Mouse (Mus musculus): ENCODE results near the gene Rhbdl3. TPM values are rescaled to one million over a fixed set of nuclear protein-coding genes. Genes with fewer than 3 reads are reported as not detected.

The Rhbdl3 gene
- polyA plus RNA-seq, 1 experiment from 2014 or later: 0.29 TPM

- no peak overlapping the region for H3K9ac ChIP-seq
- H3K4me3 ChIP-seq: no peak overlapping the region
- H3K27ac ChIP-seq: no peak overlapping the region
- no peak overlapping the region for H3K4me2 ChIP-seq
- ATAC-seq: no peak
- no peaks in the 10 kb centered on the region for H3K4me1 ChIP-seq
- 52% methylated on average over 4 of the region's 4 CpGs for WGBS (ENCODE audit: insufficient replicate concordance)
- H3K27me3 ChIP-seq (replicated peaks): peaks cover 29% of the 10 kb centered on the region
- H3K9me3 ChIP-seq (replicated peaks): no peaks in the 10 kb centered on the region
- H3K36me3 ChIP-seq: no peaks in the 10 kb centered on the region
Measured at GRCm38 (mm10) chr11:80313944-80314343, 13.2 kb downstream of the Rhbdl3 start.

- Histone ChIP-seq H3K9me3 (replicated peaks) (no peaks in the 10 kb centered on the region), H3K9ac (no peak overlapping the region), H3K4me2 (no peak overlapping the region), H3K27ac (no peak overlapping the region), H3K4me3 (no peak overlapping the region), H3K27me3 (replicated peaks) (peaks cover 25% of the 10 kb centered on the region), H3K4me1 (no peaks in the 10 kb centered on the region), H3K36me3 (no peaks in the 10 kb centered on the region)
- WGBS (ENCODE audit: insufficient replicate concordance): 51% methylated on average over 10 of the region's 10 CpGs
- ATAC-seq: no peak
Measured at GRCm38 (mm10) chr11:80315743-80316639, 15.3 kb downstream of the Rhbdl3 start.

- ATAC-seq: 0 out of 2 replicates have a peak, but pooled peaks have one; percentile 21
- Histone ChIP-seq H3K27me3 (replicated peaks) (0 out of 2 replicates have a peak, but pooled peaks cover 4% of the 10 kb centered on the region), H3K36me3 (no peaks in the 10 kb centered on the region), H3K27ac (no peak overlapping the region), H3K9ac (no peak overlapping the region), H3K4me1 (no peaks in the 10 kb centered on the region), H3K4me2 (0 out of 2 replicates have a peak overlapping the region, but pooled peaks have one; percentile 6), H3K9me3 (replicated peaks) (no peaks in the 10 kb centered on the region), H3K4me3 (no peak overlapping the region)
- 30% methylated on average over 13 of the region's 13 CpGs for WGBS (ENCODE audit: insufficient replicate concordance)
Measured at GRCm38 (mm10) chr11:80323255-80323654, 22.5 kb downstream of the Rhbdl3 start.

- no peak for ATAC-seq
- Histone ChIP-seq H3K36me3 (no peaks in the 10 kb centered on the region), H3K27ac (no peak overlapping the region), H3K9me3 (replicated peaks) (no peaks in the 10 kb centered on the region), H3K9ac (no peak overlapping the region), H3K4me2 (no peak overlapping the region), H3K27me3 (replicated peaks) (0 out of 2 replicates have a peak, but pooled peaks cover 4% of the 10 kb centered on the region), H3K4me1 (no peaks in the 10 kb centered on the region), H3K4me3 (no peak overlapping the region)
- 64% methylated on average over 6 of the region's 6 CpGs for WGBS (ENCODE audit: insufficient replicate concordance)
Measured at GRCm38 (mm10) chr11:80324636-80325035, 23.9 kb downstream of the Rhbdl3 start.

- H3K9ac ChIP-seq: no peak overlapping the region
- H3K4me2 ChIP-seq: no peak overlapping the region
- ATAC-seq: no peak
- no peaks in the 10 kb centered on the region for H3K9me3 ChIP-seq (replicated peaks)
- no peaks in the 10 kb centered on the region for H3K4me1 ChIP-seq
- H3K27ac ChIP-seq: no peak overlapping the region
- no peak overlapping the region for H3K4me3 ChIP-seq
- H3K27me3 ChIP-seq (replicated peaks): peaks cover 42% of the 10 kb centered on the region
- 53% methylated on average over 12 of the region's 12 CpGs for WGBS (ENCODE audit: insufficient replicate concordance)
- H3K36me3 ChIP-seq: no peaks in the 10 kb centered on the region
Measured at GRCm38 (mm10) chr11:80332709-80333400, 32.1 kb downstream of the Rhbdl3 start.

- Histone ChIP-seq H3K9me3 (replicated peaks) (no peaks in the 10 kb centered on the region), H3K27me3 (replicated peaks) (peaks cover 42% of the 10 kb centered on the region), H3K4me3 (no peak overlapping the region), H3K36me3 (no peaks in the 10 kb centered on the region), H3K9ac (no peak overlapping the region), H3K4me2 (no peak overlapping the region), H3K4me1 (no peaks in the 10 kb centered on the region), H3K27ac (no peak overlapping the region)
- no peak for ATAC-seq
- WGBS (ENCODE audit: insufficient replicate concordance): 7% methylated on average over 7 of the region's 7 CpGs
Measured at GRCm38 (mm10) chr11:80335609-80336350, 35.1 kb downstream of the Rhbdl3 start.

GRCm38 (mm10) chr11:80336351-80336730 lies 35.6 kb downstream of the Rhbdl3 start:
- ATAC-seq: no peak
- H3K36me3 ChIP-seq: no peaks in the 10 kb centered on the region

GRCm38 (mm10) chr11:80342482-80342881 lies 41.8 kb downstream of the Rhbdl3 start:
- Histone ChIP-seq H3K4me1 (no peaks in the 10 kb centered on the region), H3K9me3 (replicated peaks) (no peaks in the 10 kb centered on the region), H3K4me2 (no peak overlapping the region), H3K27me3 (replicated peaks) (0 out of 2 replicates have a peak, but pooled peaks cover 6% of the 10 kb centered on the region), H3K9ac (no peak overlapping the region), H3K27ac (no peak overlapping the region), H3K4me3 (no peak overlapping the region), H3K36me3 (no peaks in the 10 kb centered on the region)
- no peak for ATAC-seq
- WGBS (ENCODE audit: insufficient replicate concordance): 35% methylated on average over 2 of the region's 2 CpGs

More at GRCm38 (mm10) chr11:80336351-80336730, 35.6 kb downstream of the Rhbdl3 start:
- Histone ChIP-seq H3K4me2 (no peak overlapping the region), H3K9ac (no peak overlapping the region), H3K27me3 (replicated peaks) (peaks cover 42% of the 10 kb centered on the region), H3K4me3 (no peak overlapping the region), H3K4me1 (no peaks in the 10 kb centered on the region), H3K27ac (no peak overlapping the region), H3K9me3 (replicated peaks) (no peaks in the 10 kb centered on the region)
- WGBS (ENCODE audit: insufficient replicate concordance): 24% methylated on average over 6 of the region's 6 CpGs

- peaks cover 12% of the 10 kb centered on the region; the same call in 1 of the 2 replicates for H3K27me3 ChIP-seq (replicated peaks)
- no peaks in the 10 kb centered on the region for H3K9me3 ChIP-seq (replicated peaks)
- H3K9ac ChIP-seq: no peak overlapping the region
- H3K4me3 ChIP-seq: no peak overlapping the region
- ATAC-seq: no peak
- no peaks in the 10 kb centered on the region for H3K36me3 ChIP-seq
- 71% methylated on average over 5 of the region's 5 CpGs for WGBS (ENCODE audit: insufficient replicate concordance)
- H3K27ac ChIP-seq: no peak overlapping the region
- H3K4me1 ChIP-seq: no peaks in the 10 kb centered on the region
- no peak overlapping the region for H3K4me2 ChIP-seq
Measured at GRCm38 (mm10) chr11:80351832-80352430, 51.2 kb downstream of the Rhbdl3 start.

GRCm38 (mm10) chr11:80354832-80355231 lies 54.1 kb downstream of the Rhbdl3 start:
- peaks cover 12% of the 10 kb centered on the region; the same call in 1 of the 2 replicates for H3K27me3 ChIP-seq (replicated peaks)
- H3K4me1 ChIP-seq: no peaks in the 10 kb centered on the region
- no peak for ATAC-seq
- H3K27ac ChIP-seq: no peak overlapping the region
- H3K9me3 ChIP-seq (replicated peaks): no peaks in the 10 kb centered on the region
- no peak overlapping the region for H3K9ac ChIP-seq
- H3K4me2 ChIP-seq: no peak overlapping the region
- 0 out of 2 replicates have a peak, but pooled peaks cover 9% of the 10 kb centered on the region for H3K36me3 ChIP-seq
- H3K4me3 ChIP-seq: no peak overlapping the region
- 39% methylated on average over 4 of the region's 4 CpGs for WGBS (ENCODE audit: insufficient replicate concordance)

- no peak for ATAC-seq
- Histone ChIP-seq H3K27ac (no peak overlapping the region), H3K27me3 (replicated peaks) (no peaks in the 10 kb centered on the region), H3K36me3 (peaks cover 81% of the 10 kb centered on the region), H3K4me2 (no peak overlapping the region), H3K9me3 (replicated peaks) (no peaks in the 10 kb centered on the region), H3K4me1 (no peaks in the 10 kb centered on the region), H3K9ac (no peak overlapping the region), H3K4me3 (no peak overlapping the region)
- WGBS (ENCODE audit: insufficient replicate concordance): 78% methylated on average over 1 of the region's 1 CpGs
Measured at GRCm38 (mm10) chr11:80368949-80369348, 68.2 kb downstream of the Rhbdl3 start.

All from liver, embryonic 12.5 days (tissue).